Mouse (Mus musculus) brain, embryonic 14.5 days (tissue): ENCODE measurements around the gene Spata21.

Experiments used
- CTCF ChIP-seq: fragments of 200-500 bp; IDR thresholded peaks from 2 replicates; pipeline ENCODE4 v1.5.1; 2012; ENCODE audit warnings: inconsistent platforms, mild to moderate bottlenecking, moderate library complexity, borderline replicate concordance; ENCODE audit not compliant: insufficient read depth, insufficient read length; ENCODE audit errors: extremely low read depth
- POLR2A ChIP-seq: fragments of 200-500 bp; IDR thresholded peaks from 2 replicates; pipeline ENCODE4 v1.6.1; 2012; ENCODE audit warnings: mild to moderate bottlenecking, inconsistent platforms, borderline replicate concordance; ENCODE audit not compliant: poor library complexity, insufficient read depth, insufficient read length, severe bottlenecking; ENCODE audit errors: extremely low read depth

- TF ChIP-seq CTCF (no peak), POLR2A (no peak)
These were observed 29.3 kb upstream of the Spata21 start for GRCm38 (mm10) chr4:141058835-141059234.
